Mouse (Mus musculus): ENCODE measurements around the gene Gm32687. TPM values are rescaled to one million over a fixed set of nuclear protein-coding genes. Genes with fewer than 3 reads are reported as not detected.
"Not testable (repeated sequence)": the region's sequence is repeated elsewhere in the genome, so short reads cannot be mapped to it uniquely, and the experiment has no call there.

Gene Gm32687
- 5.6 and 6.8 TPM in 2 replicates for polyA plus RNA-seq (2012; rRNA removed)

DNA sequence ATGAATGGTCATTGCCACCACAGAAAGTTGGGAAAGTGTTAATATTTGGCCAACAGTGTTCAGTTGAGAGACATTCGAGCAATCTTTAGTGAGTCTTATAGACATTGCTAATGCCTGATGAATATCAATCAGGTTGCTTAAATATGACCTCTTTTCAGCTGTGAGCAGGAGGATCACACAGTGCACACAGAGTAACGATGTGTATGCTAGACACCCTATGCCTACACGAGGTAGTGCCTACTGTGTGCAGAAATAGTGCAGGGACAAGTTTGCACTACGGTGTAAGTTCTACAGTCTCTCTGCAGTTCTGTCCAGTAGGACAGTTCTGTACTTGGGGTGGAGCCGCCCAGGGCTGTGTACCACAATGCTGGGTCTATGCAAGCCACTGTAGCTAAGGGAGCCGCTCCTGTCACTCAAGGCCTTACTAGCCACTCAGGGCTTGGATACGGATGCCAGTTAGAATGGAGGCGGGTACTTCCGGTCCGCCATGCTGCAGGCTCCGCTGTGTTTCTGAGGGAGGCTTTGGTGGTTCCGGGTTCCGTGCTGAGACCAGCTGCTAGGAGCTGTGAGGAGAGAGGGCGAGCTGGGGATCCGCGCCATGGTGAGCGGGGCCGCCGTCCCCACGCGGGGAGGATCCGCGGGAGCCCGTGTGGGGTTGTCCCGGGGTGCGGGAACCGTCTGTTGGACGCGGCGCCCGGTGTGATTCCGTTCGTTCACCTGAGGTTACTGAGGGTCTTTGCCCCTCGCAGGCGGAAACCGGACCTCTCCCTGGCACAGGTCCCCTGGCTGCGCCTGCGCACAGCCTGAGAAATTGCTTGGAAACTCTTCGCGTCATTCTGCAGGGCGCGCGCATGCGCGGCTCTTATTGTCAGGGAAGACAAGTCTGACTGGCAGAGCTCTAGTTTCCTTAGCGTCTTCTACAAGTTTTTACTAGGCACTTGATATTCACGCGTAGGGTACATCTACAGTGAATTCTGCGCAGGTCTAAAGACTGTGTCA is at the start of gene Gm32687:
Gm32687 (plus strand) TSS at position 526 of the 999 bp plus-strand sequence.
- DNase-seq (ENCODE audit: low spot score): not testable (repeated sequence)

DNA sequence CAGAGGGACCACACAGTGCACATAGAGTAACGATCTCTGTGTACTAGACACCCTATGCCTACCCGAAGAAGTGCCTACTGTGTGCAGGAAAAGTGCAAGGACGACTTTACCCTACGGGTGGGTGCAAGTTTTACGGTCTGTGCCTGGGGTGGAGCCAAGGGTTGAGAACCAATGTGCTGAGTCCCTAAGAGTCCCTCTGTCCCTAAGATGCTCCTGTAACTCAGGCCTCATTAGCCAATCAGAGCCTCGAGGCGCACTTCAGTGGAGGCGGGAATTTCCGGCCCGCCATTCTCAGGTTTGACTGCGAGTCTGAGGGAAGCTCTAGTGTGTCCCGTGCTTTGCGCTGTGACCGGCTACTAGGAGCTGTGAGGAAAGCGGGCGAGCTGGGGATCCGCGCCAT is 17.5 kb upstream of the Gm32687 start:
- DNase-seq (ENCODE audit: low spot score): not testable (repeated sequence)

DNA sequence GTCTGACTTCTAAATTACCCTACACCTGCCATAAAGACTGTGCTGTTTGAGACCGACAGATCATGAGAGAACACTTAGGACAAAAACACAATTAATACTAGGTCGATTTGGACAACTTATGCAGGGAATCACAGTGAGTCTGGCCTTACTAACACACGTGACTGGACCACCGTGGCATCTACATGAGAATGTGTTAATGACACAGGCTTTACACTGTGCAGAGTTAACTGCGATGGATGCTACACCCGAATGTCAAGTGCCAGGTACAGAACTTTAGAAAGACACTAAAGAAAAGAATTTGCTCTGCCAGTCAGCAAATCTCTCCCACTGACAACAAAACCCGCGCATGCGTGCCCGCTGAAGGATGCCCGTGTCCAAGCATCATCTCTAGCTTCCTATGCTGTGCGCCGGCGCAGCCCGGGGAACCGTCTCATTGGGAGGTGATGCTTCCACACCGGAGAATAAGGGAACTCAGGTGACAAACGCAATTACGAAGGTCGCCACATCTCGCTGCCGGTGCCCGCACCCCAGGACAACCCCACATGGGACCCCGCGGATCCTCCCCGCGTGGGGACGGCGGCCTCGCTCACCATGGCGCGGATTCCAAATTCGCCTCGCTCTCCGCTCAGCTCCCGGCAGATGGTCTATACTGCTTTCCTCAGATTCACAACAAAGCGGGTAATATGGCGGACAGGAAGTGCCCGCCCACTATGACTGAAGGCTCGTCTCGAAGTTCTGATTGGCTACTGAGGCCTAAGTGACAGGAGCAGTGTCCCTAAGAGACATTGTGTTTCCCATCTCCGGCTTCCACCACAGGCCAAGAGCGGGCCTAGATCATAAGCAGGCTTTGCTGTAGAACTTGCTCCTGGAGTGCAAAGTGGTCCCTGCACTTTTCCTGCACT is 66.4 kb downstream of the Gm32687 start, which contains the start of gene Zfp781:
Zfp781 (minus strand) TSS at position 639 of the 902 bp plus-strand sequence.
- not testable (repeated sequence) for DNase-seq (ENCODE audit: low spot score)

Other genes with a start within 250 kb of the Gm32687 start
- 21.3 and 21.5 TPM in 2 replicates for gene Sirt6, start 236.1 kb upstream of the Gm32687 start, polyA plus RNA-seq (2012; rRNA removed)
- 31.0 and 37.3 TPM in 2 replicates for gene Ankrd24, start 235.4 kb upstream of the Gm32687 start, polyA plus RNA-seq (2012; rRNA removed)
- gene Gm10778, start 214.9 kb upstream of the Gm32687 start, polyA plus RNA-seq (2012; rRNA removed): 3.0 and 3.1 TPM in 2 replicates
- gene Zfp433, start 159.1 kb upstream of the Gm32687 start, polyA plus RNA-seq (2012; rRNA removed): 5.4 and 5.9 TPM in 2 replicates
- 3.7 and 3.8 TPM in 2 replicates for gene Gm3055, start 92.8 kb upstream of the Gm32687 start, polyA plus RNA-seq (2012; rRNA removed)
- gene Gm4767, start 51.7 kb upstream of the Gm32687 start, polyA plus RNA-seq (2012; rRNA removed): 1.0 and 1.1 TPM in 2 replicates
- gene Zfp781, start 66.5 kb downstream of the Gm32687 start, polyA plus RNA-seq (2012; rRNA removed): 1.3 and 2.0 TPM in 2 replicates
- gene Zfp873, start 184.2 kb downstream of the Gm32687 start, polyA plus RNA-seq (2012; rRNA removed): 6.1 and 6.9 TPM in 2 replicates
- 1.6 and 1.8 TPM in 2 replicates for gene BC024063, start 219.4 kb downstream of the Gm32687 start, polyA plus RNA-seq (2012; rRNA removed)